Mouse (Mus musculus) lung, embryonic 14.5 days (tissue): ENCODE measurements around the gene Metrnl. TPM values are rescaled to one million over a fixed set of nuclear protein-coding genes. Genes with fewer than 3 reads are reported as not detected.

Experiments
- ATAC-seq: fragments of 200-750 bp; cut with Nextera tagmentation; 2 replicates; pipeline ENCODE4 v1.8.0; 2017; ENCODE audit warnings: mild to moderate bottlenecking, moderate TSS enrichment, moderate library complexity; ENCODE audit not compliant: insufficient read depth
- DNase-seq: peaks from one replicate; pipeline ENCODE4 v3.0.0-alpha.2; 2015
- H3K27ac ChIP-seq: fragments of 300-500 bp; sonication (generic); 2 replicates; pipeline ENCODE4 v1.5.1; 2014; ENCODE audit warnings: low read depth, mild to moderate bottlenecking, moderate library complexity
- H3K27me3 ChIP-seq: fragments of 300-500 bp; sonication (generic); 2 replicates; pipeline ENCODE4 v1.6.1; 2014; ENCODE audit warnings: low read length, control low read depth; ENCODE audit not compliant: insufficient read depth
- H3K36me3 ChIP-seq: fragments of 300-500 bp; sonication (generic); 2 replicates; pipeline ENCODE4 v1.6.1; 2014; ENCODE audit warnings: control low read depth; ENCODE audit not compliant: insufficient read depth
- H3K4me1 ChIP-seq: fragments of 300-500 bp; sonication (generic); 2 replicates; pipeline ENCODE4 v1.6.1; 2014; ENCODE audit warnings: antibody characterized with exemption, control low read depth; ENCODE audit not compliant: insufficient read depth
- H3K4me2 ChIP-seq: fragments of 300-500 bp; sonication (generic); 2 replicates; pipeline ENCODE4 v1.6.1; 2014; ENCODE audit warnings: mild to moderate bottlenecking
- H3K4me3 ChIP-seq: fragments of 300-500 bp; sonication (generic); 2 replicates; pipeline ENCODE4 v1.5.1; 2014; ENCODE audit warnings: low read depth, low read length
- H3K9ac ChIP-seq: fragments of 300-500 bp; sonication (generic); 2 replicates; pipeline ENCODE4 v1.6.1; 2014
- H3K9me3 ChIP-seq: fragments of 300-500 bp; sonication (generic); 2 replicates; pipeline ENCODE4 v1.6.1; 2016; ENCODE audit warnings: low read depth, low read length, control low read depth
- CTCF ChIP-seq: IDR thresholded peaks from 2 replicates; pipeline ENCODE4 v1.5.1; 2016; ENCODE audit warnings: antibody characterized with exemption, low read depth
- WGBS: fragments of 180-500 bp; shearing (Covaris S2); extraction: QIAGEN DNeasy Blood & Tissue Kit; methylation state at CpG from one replicate; pipeline ENCODE4 v1.1.7; 2014; 5-methylcytosine and 5-hydroxymethylcytosine counted together
- polyA plus RNA-seq: library from polyadenylated mRNA; unstranded; fragments of >200 nt; fragmentation: Nextera tagmentation; extraction: Ambion mirVana; gene quantifications from 2 replicates; pipeline ENCODE4 v1.2.1, GENCODE M21; 2014

Metrnl gene
- polyA plus RNA-seq, 1 experiment from 2014 or later = 20.2 TPM

DNA sequence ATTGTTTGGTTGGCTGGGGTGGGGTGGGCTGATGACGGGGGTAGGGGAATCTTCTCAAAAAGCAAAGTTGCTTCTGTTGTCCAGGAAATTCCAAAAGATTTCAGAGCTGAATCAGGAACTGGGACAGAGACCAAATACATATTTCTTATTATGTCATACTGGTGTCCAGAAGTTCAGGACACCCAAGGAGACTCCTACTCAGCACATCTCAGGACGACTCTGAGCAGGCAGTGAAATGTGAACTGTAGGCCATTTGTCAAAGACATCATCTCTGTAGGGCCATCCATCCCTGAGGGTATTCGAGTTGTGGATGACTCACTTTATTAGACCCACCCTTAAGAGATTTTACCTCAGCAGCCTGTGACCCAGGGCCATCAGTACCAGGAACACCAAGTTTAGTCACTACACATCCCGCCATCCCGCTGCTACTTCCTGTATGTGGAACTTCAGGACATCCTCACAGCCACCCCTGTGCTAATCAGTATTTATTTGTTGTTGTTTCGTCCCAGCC is 15.8 kb upstream of the Metrnl start:
- DNase-seq (no peak), ATAC-seq (peak; percentile 21; the same call in 1 of the 2 replicates)
- WGBS = 46% methylated on average over 6 of the region's 6 CpGs
- Histone ChIP-seq H3K4me2 (no peak overlapping the region), H3K36me3 (no peaks in the 10 kb centered on the region), H3K4me1 (no peaks in the 10 kb centered on the region), H3K9ac (no peak overlapping the region), H3K9me3 (no peaks in the 10 kb centered on the region), H3K4me3 (no peak overlapping the region), H3K27ac (no peak overlapping the region), H3K27me3 (no peaks in the 10 kb centered on the region)
- no peak for TF ChIP-seq CTCF

- H3K4me3 ChIP-seq = no peak overlapping the region
- no peaks in the 10 kb centered on the region for H3K4me1 ChIP-seq
- no peak overlapping the region for H3K27ac ChIP-seq
- no peak for ATAC-seq
- no peak overlapping the region for H3K9ac ChIP-seq
- 70% methylated on average over 4 of the region's 4 CpGs for WGBS
- TF ChIP-seq CTCF = no peak
- no peaks in the 10 kb centered on the region for H3K27me3 ChIP-seq
- no peaks in the 10 kb centered on the region for H3K9me3 ChIP-seq
- DNase-seq = no peak
- H3K36me3 ChIP-seq = no peaks in the 10 kb centered on the region
- H3K4me2 ChIP-seq = no peak overlapping the region
These were observed 15.3 kb upstream of the Metrnl start for GRCm38 (mm10) chr11:121686091-121686490.

DNA sequence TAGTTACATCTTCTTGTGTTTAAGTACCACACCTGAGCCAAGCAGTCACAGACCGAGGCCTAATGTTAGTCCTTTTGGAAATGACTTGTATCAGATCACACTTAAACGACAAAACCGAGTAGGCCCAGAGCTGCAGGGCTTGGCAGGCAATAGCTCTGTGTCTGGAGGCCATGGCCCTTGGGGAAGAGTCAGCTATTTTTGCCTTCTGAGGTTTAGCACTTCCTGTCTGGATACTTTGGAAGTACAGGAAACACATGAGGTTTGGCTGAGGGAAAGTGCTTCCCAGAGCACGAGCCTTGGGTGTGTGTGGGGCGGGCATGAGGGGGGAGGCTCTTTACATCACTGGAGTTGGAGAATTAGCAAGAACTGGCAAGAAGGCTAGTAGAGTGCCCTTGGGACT is 14.7 kb upstream of the Metrnl start:
- peak; percentile 16 for DNase-seq
- no peak for TF ChIP-seq CTCF
- no peaks in the 10 kb centered on the region for H3K27me3 ChIP-seq
- H3K27ac ChIP-seq = no peak overlapping the region
- H3K4me1 ChIP-seq = no peaks in the 10 kb centered on the region
- 39% methylated on average over 5 of the region's 5 CpGs for WGBS
- no peak overlapping the region for H3K9ac ChIP-seq
- H3K4me3 ChIP-seq = no peak overlapping the region
- no peak overlapping the region for H3K4me2 ChIP-seq
- H3K9me3 ChIP-seq = no peaks in the 10 kb centered on the region
- no peaks in the 10 kb centered on the region for H3K36me3 ChIP-seq
- no peak; the same call in 1 of the 2 replicates for ATAC-seq

GRCm38 (mm10) chr11:121688024-121688423 is 13.3 kb upstream of the Metrnl start:
- DNase-seq = no peak
- no peaks in the 10 kb centered on the region for H3K27me3 ChIP-seq
- ATAC-seq = no peak
- H3K9me3 ChIP-seq = no peaks in the 10 kb centered on the region
- H3K9ac ChIP-seq = no peak overlapping the region
- H3K27ac ChIP-seq = no peak overlapping the region
- H3K4me3 ChIP-seq = no peak overlapping the region
- no peak overlapping the region for H3K4me2 ChIP-seq
- no peaks in the 10 kb centered on the region for H3K36me3 ChIP-seq
- no peak for TF ChIP-seq CTCF
- 92% methylated on average over 2 of the region's 2 CpGs for WGBS
- no peaks in the 10 kb centered on the region for H3K4me1 ChIP-seq

DNA sequence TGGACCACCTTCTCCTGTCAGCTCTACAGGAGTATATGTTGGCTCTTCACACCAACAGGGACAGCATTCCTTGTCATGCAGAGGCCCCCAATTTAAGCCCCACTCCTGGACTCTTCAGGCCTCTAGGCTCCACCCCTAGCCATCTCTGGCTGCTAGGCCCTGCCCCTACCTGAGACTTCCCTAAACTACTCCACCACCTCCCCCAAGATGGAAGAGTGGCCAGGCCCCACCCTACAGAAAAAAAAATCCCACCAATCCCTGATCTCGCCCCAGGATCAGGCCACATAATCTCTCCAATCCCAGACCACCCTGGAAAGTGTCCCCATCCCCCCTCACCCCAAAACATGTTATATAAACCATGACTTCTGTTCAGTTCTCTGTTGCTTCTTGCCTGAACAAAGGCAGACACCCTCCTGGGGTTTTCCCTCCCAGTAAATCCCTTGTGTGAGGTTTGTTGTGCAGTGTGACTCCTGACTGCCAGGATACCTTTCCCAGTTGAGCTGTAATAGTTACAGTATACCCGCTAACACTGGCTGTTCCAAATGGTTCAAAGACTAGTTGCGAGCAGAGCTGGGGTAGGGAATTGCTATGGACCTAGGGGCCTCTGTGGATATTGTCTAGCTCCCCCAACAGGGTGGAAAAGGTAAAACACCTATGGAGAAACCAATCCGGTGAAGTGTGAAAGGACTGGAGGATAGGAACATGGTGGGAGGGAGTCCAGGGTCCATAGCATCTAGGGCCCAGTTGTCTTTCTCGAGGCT is 5.9 kb upstream of the Metrnl start:
- ATAC-seq (no peak), DNase-seq (no peak)
- Histone ChIP-seq H3K27ac (no peak overlapping the region), H3K4me2 (no peak overlapping the region), H3K27me3 (no peaks in the 10 kb centered on the region), H3K9me3 (no peaks in the 10 kb centered on the region), H3K4me3 (no peak overlapping the region), H3K9ac (no peak overlapping the region), H3K36me3 (no peaks in the 10 kb centered on the region), H3K4me1 (no peaks in the 10 kb centered on the region)
- no peak for TF ChIP-seq CTCF
- 82% methylated on average over 5 of the region's 5 CpGs for WGBS

DNA sequence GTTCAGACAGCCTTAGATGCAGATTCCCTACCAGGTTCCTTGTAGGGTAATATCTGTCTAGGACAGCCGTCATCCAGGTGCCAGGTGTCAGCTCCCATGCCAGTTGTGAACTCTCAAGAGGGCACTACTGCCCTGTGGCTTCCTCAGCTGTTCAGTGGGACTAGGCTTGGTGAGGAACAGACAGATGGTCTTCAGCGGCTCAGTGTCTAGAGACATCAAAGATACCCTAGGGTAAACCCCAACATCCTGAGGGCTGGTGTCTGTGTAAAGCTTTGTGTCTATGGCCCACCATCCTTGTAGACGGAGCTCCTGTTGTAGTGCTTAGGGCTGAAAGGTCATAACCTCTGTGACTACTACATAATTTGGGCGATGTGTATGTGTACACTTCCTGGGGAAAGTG is 4.1 kb upstream of the Metrnl start:
- no peaks in the 10 kb centered on the region for H3K27me3 ChIP-seq
- WGBS = 74% methylated on average over 4 of the region's 4 CpGs
- H3K27ac ChIP-seq = no peak overlapping the region
- H3K4me3 ChIP-seq = no peak overlapping the region
- no peaks in the 10 kb centered on the region for H3K36me3 ChIP-seq
- no peak for TF ChIP-seq CTCF
- H3K4me1 ChIP-seq = no peaks in the 10 kb centered on the region; the same call in 1 of the 2 replicates
- no peaks in the 10 kb centered on the region for H3K9me3 ChIP-seq
- DNase-seq (no peak), ATAC-seq (no peak)
- no peak overlapping the region for H3K9ac ChIP-seq
- H3K4me2 ChIP-seq = no peak overlapping the region

GRCm38 (mm10) chr11:121698381-121698955 is 2.9 kb upstream of the Metrnl start:
- Histone ChIP-seq H3K27me3 (0 out of 2 replicates have a peak, but pooled peaks cover 2% of the 10 kb centered on the region), H3K4me3 (no peak overlapping the region)
- 77% methylated on average over 5 of the region's 5 CpGs for WGBS

More at GRCm38 (mm10) chr11:121698381-121698955, 2.9 kb upstream of the Metrnl start:
- Histone ChIP-seq H3K4me2 (no peak overlapping the region), H3K4me1 (no peaks in the 10 kb centered on the region; the same call in 1 of the 2 replicates), H3K27ac (no peak overlapping the region), H3K36me3 (no peaks in the 10 kb centered on the region), H3K9ac (no peak overlapping the region), H3K9me3 (no peaks in the 10 kb centered on the region)
- DNase-seq (no peak), ATAC-seq (no peak)
- TF ChIP-seq CTCF = no peak
